Comparison of ENCODE assay signal across 12 mouse cellular contexts in genomic region chr8:7097577-7097976, GRCm38 (mm10).
A peak's percentile ranks its signal among the peaks of the same experiment; 100 is the strongest.
DNase-seq lines count a peak whose midpoint lies in the region; ATAC-seq and TF ChIP-seq lines count a peak whose summit lies in the region.
"Had no signal": no experiment of that assay in that cellular context is flagged by ENCODE, and none has a peak within 500 bp of the region (broad histone marks: within the 10 kb centered on the region; RNA-seq: fewer than 3 reads in every experiment).

No protein-coding gene starts in this region.

- DNase-seq in neural tube, embryonic 10.5 days (ENCODE audit: extremely low spot score, low spot score), result peak; percentile 41
- peak; percentile 39 for DNase-seq in forebrain, postnatal 0 days
- peak; percentile 16 for DNase-seq in midbrain, embryonic 10.5 days (ENCODE audit: low spot score)
- no peak for DNase-seq in adipocyte (ENCODE audit: low spot score)
- no peak for DNase-seq in cerebellum, adult 18-20 months
- DNase-seq in layer of hippocampus, adult 18-20 months (ENCODE audit: low spot score in 2 of 2), result no peak
- DNase-seq: kidney, adult 11 months had no signal

- ATAC-seq in neural tube, embryonic 15.5 days (ENCODE audit: low FRiP score), result no peak
- ATAC-seq in forebrain, postnatal 0 days, result peak; percentile 48; the same call in 1 of the 2 replicates
- ATAC-seq in kidney, embryonic 16.5 days (ENCODE audit: low FRiP score, low TSS enrichment), result no peak
- ATAC-seq: CD4-positive, CD25-positive, alpha-beta regulatory T cell, adult 4 months had no signal

- no peak overlapping the region for H3K4me3 ChIP-seq in neural tube, embryonic 15.5 days (replicated peaks)
- no peak overlapping the region for H3K4me3 ChIP-seq in forebrain, postnatal 0 days (ENCODE audit: low read depth, low read length)
- no peak overlapping the region for H3K4me3 ChIP-seq in midbrain, embryonic 10.5 days
- H3K4me3 ChIP-seq in kidney, embryonic 16.5 days (ENCODE audit: low read length), result no peak overlapping the region
- H3K4me3 ChIP-seq: left cerebral cortex, adult 2 months had no signal

- H3K9ac ChIP-seq in neural tube, embryonic 15.5 days (replicated peaks), result no peak overlapping the region
- no peak overlapping the region for H3K9ac ChIP-seq in forebrain, postnatal 0 days
- no peak overlapping the region for H3K9ac ChIP-seq in kidney, embryonic 16.5 days (replicated peaks; ENCODE audit: low read length)
- H3K9ac ChIP-seq: liver, embryonic 14.5 days had no signal

- no peaks in the 10 kb centered on the region for H3K27me3 ChIP-seq in neural tube, embryonic 15.5 days (replicated peaks)
- H3K27me3 ChIP-seq in forebrain, postnatal 0 days (ENCODE audit: insufficient read depth, low read length), result no peaks in the 10 kb centered on the region
- no peaks in the 10 kb centered on the region for H3K27me3 ChIP-seq in midbrain, embryonic 10.5 days (ENCODE audit: low read depth, poor library complexity, severe bottlenecking)
- H3K27me3 ChIP-seq in kidney, embryonic 16.5 days (ENCODE audit: insufficient read depth, low read length), result no peaks in the 10 kb centered on the region

- TF ChIP-seq CTCF in forebrain, postnatal 0 days (IDR thresholded peaks at IDR 0.05; ENCODE audit: low read depth), result no peak

- no peak overlapping the region for H3K27ac ChIP-seq in neural tube, embryonic 15.5 days (replicated peaks)
- no peak overlapping the region for H3K27ac ChIP-seq in forebrain, postnatal 0 days (ENCODE audit: low read depth, low read length)
- no peak overlapping the region for H3K27ac ChIP-seq in midbrain, embryonic 10.5 days (replicated peaks)
- no peak overlapping the region for H3K27ac ChIP-seq in kidney, embryonic 16.5 days (ENCODE audit: low read length)
- H3K27ac ChIP-seq: left cerebral cortex, adult 2 months; liver, embryonic 14.5 days had no signal

- H3K9me3 ChIP-seq in neural tube, embryonic 15.5 days (replicated peaks), result no peaks in the 10 kb centered on the region
- H3K9me3 ChIP-seq in forebrain, postnatal 0 days (ENCODE audit: low read length), result no peaks in the 10 kb centered on the region
- no peaks in the 10 kb centered on the region for H3K9me3 ChIP-seq in midbrain, embryonic 10.5 days (replicated peaks)
- H3K9me3 ChIP-seq in kidney, embryonic 16.5 days (ENCODE audit: low read length), result no peaks in the 10 kb centered on the region

- no peaks in the 10 kb centered on the region for H3K36me3 ChIP-seq in neural tube, embryonic 15.5 days
- no peaks in the 10 kb centered on the region for H3K36me3 ChIP-seq in forebrain, postnatal 0 days (ENCODE audit: insufficient read depth)
- no peaks in the 10 kb centered on the region for H3K36me3 ChIP-seq in midbrain, embryonic 10.5 days
- no peaks in the 10 kb centered on the region for H3K36me3 ChIP-seq in kidney, embryonic 16.5 days (ENCODE audit: insufficient read depth, low read length)

- no peaks in the 10 kb centered on the region for H3K4me1 ChIP-seq in neural tube, embryonic 15.5 days
- no peaks in the 10 kb centered on the region for H3K4me1 ChIP-seq in forebrain, postnatal 0 days (ENCODE audit: insufficient read depth)
- H3K4me1 ChIP-seq in midbrain, embryonic 10.5 days, result no peaks in the 10 kb centered on the region
- H3K4me1 ChIP-seq in kidney, embryonic 16.5 days (ENCODE audit: insufficient read depth, low read length), result no peaks in the 10 kb centered on the region

- 27% methylated on average over 2 of the region's 2 CpGs for WGBS in neural tube, embryonic 15.5 days
- WGBS in forebrain, postnatal 0 days, result 31% methylated on average over 2 of the region's 2 CpGs
- 64% methylated on average over 2 of the region's 2 CpGs for WGBS in midbrain, embryonic 10.5 days
- WGBS in kidney, embryonic 16.5 days, result 64% methylated on average over 2 of the region's 2 CpGs

- H3K4me2 ChIP-seq in neural tube, embryonic 15.5 days, result no peak overlapping the region
- no peak overlapping the region for H3K4me2 ChIP-seq in forebrain, postnatal 0 days (ENCODE audit: low read depth)
- H3K4me2 ChIP-seq in kidney, embryonic 16.5 days (replicated peaks; ENCODE audit: low read depth, low read length), result no peak overlapping the region

Comparison
In these comparisons a context has a peak if more than half of its experiments do, and no peak if none do; other contexts are left out.
1. DNase-seq: peak in neural tube, embryonic 10.5 days (single experiment), forebrain, postnatal 0 days (single experiment) and midbrain, embryonic 10.5 days (single experiment); none in adipocyte (single experiment), cerebellum, adult 18-20 months (0 of 2) and layer of hippocampus, adult 18-20 months (0 of 2).